Mouse (Mus musculus) hindbrain, embryonic 13.5 days (tissue): ENCODE data around the gene Rgsl1. TPM values are rescaled to one million over a fixed set of nuclear protein-coding genes. Genes with fewer than 3 reads are reported as not detected.

ENCODE experiments used
- ATAC-seq: fragments of 200-750 bp; cut with Nextera tagmentation; 2 replicates; pipeline ENCODE4 v1.8.0; 2017; ENCODE audit warnings: moderate TSS enrichment; ENCODE audit not compliant: low FRiP score
- H3K27ac ChIP-seq: fragments of 300-500 bp; sonication (generic); 2 replicates; pipeline ENCODE4 v1.5.1; 2015; ENCODE audit warnings: inconsistent platforms, mild to moderate bottlenecking, moderate library complexity
- H3K27me3 ChIP-seq: fragments of 300-500 bp; sonication (generic); 2 replicates; pipeline ENCODE4 v1.6.1; 2015; ENCODE audit warnings: mild to moderate bottlenecking, inconsistent platforms
- H3K36me3 ChIP-seq: fragments of 300-500 bp; sonication (generic); 2 replicates; pipeline ENCODE4 v1.6.1; 2015; ENCODE audit warnings: mild to moderate bottlenecking, inconsistent platforms
- H3K4me1 ChIP-seq: fragments of 300-500 bp; sonication (generic); replicated peaks from 2 replicates; pipeline ENCODE4 v1.6.1; 2015; ENCODE audit warnings: inconsistent platforms
- H3K4me2 ChIP-seq: fragments of 300-500 bp; sonication (generic); 2 replicates; pipeline ENCODE4 v1.6.1; 2015; ENCODE audit warnings: inconsistent platforms, mild to moderate bottlenecking, moderate library complexity
- H3K4me3 ChIP-seq: fragments of 300-500 bp; sonication (generic); 2 replicates; pipeline ENCODE4 v1.5.1; 2015; ENCODE audit warnings: mild to moderate bottlenecking, inconsistent platforms
- H3K9ac ChIP-seq: fragments of 300-500 bp; sonication (generic); 2 replicates; pipeline ENCODE4 v1.6.1; 2015; ENCODE audit warnings: mild to moderate bottlenecking, inconsistent platforms
- H3K9me3 ChIP-seq: fragments of 300-500 bp; sonication (generic); 2 replicates; pipeline ENCODE4 v1.6.1; 2016; ENCODE audit warnings: inconsistent platforms
- WGBS: fragments of 180-500 bp; shearing (Covaris S2); methylation state at CpG from one replicate; pipeline ENCODE4 v1.1.7; 2015; 5-methylcytosine and 5-hydroxymethylcytosine counted together
- polyA plus RNA-seq: library from polyadenylated mRNA; unstranded; fragments of >200 nt; fragmentation: Nextera tagmentation; extraction: Ambion mirVana; gene quantifications from 2 replicates; pipeline ENCODE4 v1.2.1, GENCODE M21; 2015

The Rgsl1 gene
- polyA plus RNA-seq, 1 experiment from 2014 or later: 0.26 TPM

GRCm38 (mm10) chr1:153830746-153831145, 13.2 kb downstream of the Rgsl1 start:
- no peaks in the 10 kb centered on the region for H3K36me3 ChIP-seq
- no peak overlapping the region for H3K9ac ChIP-seq
- H3K27ac ChIP-seq: no peak overlapping the region
- no peaks in the 10 kb centered on the region for H3K9me3 ChIP-seq
- ATAC-seq: no peak
- H3K27me3 ChIP-seq: no peaks in the 10 kb centered on the region
- no peaks in the 10 kb centered on the region for H3K4me1 ChIP-seq
- no peak overlapping the region for H3K4me2 ChIP-seq
- no peak overlapping the region for H3K4me3 ChIP-seq
- 84% methylated on average over 4 of the region's 4 CpGs for WGBS

GRCm38 (mm10) chr1:153820216-153820615, 23.7 kb downstream of the Rgsl1 start:
- 63% methylated on average over 3 of the region's 3 CpGs for WGBS
- ATAC-seq: no peak
- no peak overlapping the region for H3K9ac ChIP-seq
- H3K4me3 ChIP-seq: no peak overlapping the region
- 0 out of 2 replicates have a peak, but pooled peaks cover 6% of the 10 kb centered on the region for H3K9me3 ChIP-seq
- H3K4me1 ChIP-seq: no peaks in the 10 kb centered on the region
- H3K27ac ChIP-seq: no peak overlapping the region
- H3K27me3 ChIP-seq: no peaks in the 10 kb centered on the region
- no peaks in the 10 kb centered on the region for H3K36me3 ChIP-seq
- no peak overlapping the region for H3K4me2 ChIP-seq

GRCm38 (mm10) chr1:153814278-153814677, 29.7 kb downstream of the Rgsl1 start:
- H3K27me3 ChIP-seq: no peaks in the 10 kb centered on the region
- no peak overlapping the region for H3K9ac ChIP-seq
- H3K4me1 ChIP-seq: no peaks in the 10 kb centered on the region
- H3K36me3 ChIP-seq: no peaks in the 10 kb centered on the region
- no peak overlapping the region for H3K4me2 ChIP-seq
- 59% methylated on average over 2 of the region's 2 CpGs for WGBS
- H3K4me3 ChIP-seq: no peak overlapping the region
- no peak overlapping the region for H3K27ac ChIP-seq
- no peak for ATAC-seq
- H3K9me3 ChIP-seq: 0 out of 2 replicates have a peak, but pooled peaks cover 6% of the 10 kb centered on the region

- Histone ChIP-seq H3K27me3 (no peaks in the 10 kb centered on the region), H3K4me1 (no peaks in the 10 kb centered on the region), H3K4me3 (no peak overlapping the region), H3K4me2 (no peak overlapping the region), H3K9ac (no peak overlapping the region), H3K9me3 (no peaks in the 10 kb centered on the region), H3K27ac (no peak overlapping the region), H3K36me3 (no peaks in the 10 kb centered on the region)
- WGBS: 56% methylated on average over 13 of the region's 13 CpGs
- ATAC-seq: no peak
These were observed 36.5 kb downstream of the Rgsl1 start for GRCm38 (mm10) chr1:153807390-153807993.

GRCm38 (mm10) chr1:153803530-153803929, 40.4 kb downstream of the Rgsl1 start:
- no peak overlapping the region for H3K4me2 ChIP-seq
- H3K4me1 ChIP-seq: no peaks in the 10 kb centered on the region
- H3K4me3 ChIP-seq: no peak overlapping the region
- no peaks in the 10 kb centered on the region for H3K27me3 ChIP-seq
- no peaks in the 10 kb centered on the region for H3K9me3 ChIP-seq
- WGBS: 73% methylated on average over 8 of the region's 8 CpGs
- no peaks in the 10 kb centered on the region for H3K36me3 ChIP-seq
- H3K9ac ChIP-seq: no peak overlapping the region
- ATAC-seq: no peak
- no peak overlapping the region for H3K27ac ChIP-seq

GRCm38 (mm10) chr1:153802691-153803090, 41.3 kb downstream of the Rgsl1 start:
- WGBS: 89% methylated on average over 7 of the region's 7 CpGs

GRCm38 (mm10) chr1:153794241-153794640, 49.7 kb downstream of the Rgsl1 start:
- no peaks in the 10 kb centered on the region for H3K36me3 ChIP-seq
- H3K9ac ChIP-seq: no peak overlapping the region
- no peak overlapping the region for H3K4me2 ChIP-seq
- 81% methylated on average over 3 of the region's 3 CpGs for WGBS
- no peak overlapping the region for H3K4me3 ChIP-seq
- H3K4me1 ChIP-seq: no peaks in the 10 kb centered on the region
- no peaks in the 10 kb centered on the region for H3K9me3 ChIP-seq
- no peaks in the 10 kb centered on the region for H3K27me3 ChIP-seq
- H3K27ac ChIP-seq: no peak overlapping the region
- ATAC-seq: no peak

More at GRCm38 (mm10) chr1:153802691-153803090, 41.3 kb downstream of the Rgsl1 start:
- Histone ChIP-seq H3K4me2 (no peak overlapping the region), H3K9me3 (no peaks in the 10 kb centered on the region), H3K9ac (no peak overlapping the region), H3K4me3 (no peak overlapping the region), H3K4me1 (no peaks in the 10 kb centered on the region), H3K36me3 (no peaks in the 10 kb centered on the region), H3K27me3 (no peaks in the 10 kb centered on the region), H3K27ac (no peak overlapping the region)
- ATAC-seq: no peak

GRCm38 (mm10) chr1:153790708-153791107, 53.2 kb downstream of the Rgsl1 start:
- Histone ChIP-seq H3K4me3 (no peak overlapping the region), H3K4me2 (no peak overlapping the region), H3K36me3 (no peaks in the 10 kb centered on the region), H3K9ac (no peak overlapping the region), H3K27me3 (no peaks in the 10 kb centered on the region), H3K27ac (no peak overlapping the region), H3K4me1 (no peaks in the 10 kb centered on the region), H3K9me3 (no peaks in the 10 kb centered on the region)
- 57% methylated on average over 2 of the region's 2 CpGs for WGBS
- ATAC-seq: no peak

- Histone ChIP-seq H3K27ac (no peak overlapping the region), H3K9me3 (no peaks in the 10 kb centered on the region), H3K27me3 (no peaks in the 10 kb centered on the region), H3K9ac (no peak overlapping the region), H3K36me3 (no peaks in the 10 kb centered on the region), H3K4me1 (no peaks in the 10 kb centered on the region), H3K4me2 (no peak overlapping the region), H3K4me3 (no peak overlapping the region)
- 84% methylated on average over 4 of the region's 4 CpGs for WGBS
- ATAC-seq: no peak
These were observed 58.3 kb downstream of the Rgsl1 start for GRCm38 (mm10) chr1:153785608-153786007.

- ATAC-seq: no peak
- Histone ChIP-seq H3K4me2 (no peak overlapping the region), H3K27ac (no peak overlapping the region), H3K27me3 (no peaks in the 10 kb centered on the region), H3K9ac (no peak overlapping the region), H3K4me3 (no peak overlapping the region), H3K36me3 (no peaks in the 10 kb centered on the region), H3K4me1 (no peaks in the 10 kb centered on the region), H3K9me3 (no peaks in the 10 kb centered on the region)
- 60% methylated on average over 1 of the region's 1 CpGs for WGBS
These were observed 60.6 kb downstream of the Rgsl1 start for GRCm38 (mm10) chr1:153783339-153783738.

GRCm38 (mm10) chr1:153778205-153778604, 65.7 kb downstream of the Rgsl1 start:
- 91% methylated on average over 10 of the region's 10 CpGs for WGBS
- no peak overlapping the region for H3K4me2 ChIP-seq
- no peaks in the 10 kb centered on the region for H3K9me3 ChIP-seq
- H3K27ac ChIP-seq: no peak overlapping the region
- ATAC-seq: no peak
- H3K9ac ChIP-seq: no peak overlapping the region
- no peaks in the 10 kb centered on the region for H3K27me3 ChIP-seq
- no peaks in the 10 kb centered on the region for H3K4me1 ChIP-seq
- no peaks in the 10 kb centered on the region for H3K36me3 ChIP-seq
- H3K4me3 ChIP-seq: no peak overlapping the region

- 81% methylated on average over 7 of the region's 7 CpGs for WGBS
- no peak for ATAC-seq
- H3K9me3 ChIP-seq: no peaks in the 10 kb centered on the region
- H3K27me3 ChIP-seq: no peaks in the 10 kb centered on the region
- H3K36me3 ChIP-seq: no peaks in the 10 kb centered on the region
- H3K4me1 ChIP-seq: no peaks in the 10 kb centered on the region
- H3K4me3 ChIP-seq: no peak overlapping the region
- no peak overlapping the region for H3K9ac ChIP-seq
- H3K27ac ChIP-seq: no peak overlapping the region
- H3K4me2 ChIP-seq: no peak overlapping the region
These were observed 67.7 kb downstream of the Rgsl1 start for GRCm38 (mm10) chr1:153776257-153776656.

- H3K4me2 ChIP-seq: no peak overlapping the region
- H3K27ac ChIP-seq: no peak overlapping the region
- H3K9me3 ChIP-seq: no peaks in the 10 kb centered on the region
- no peaks in the 10 kb centered on the region for H3K4me1 ChIP-seq
- no peak overlapping the region for H3K4me3 ChIP-seq
- 94% methylated on average over 6 of the region's 6 CpGs for WGBS
- no peaks in the 10 kb centered on the region for H3K36me3 ChIP-seq
- H3K9ac ChIP-seq: no peak overlapping the region
- ATAC-seq: no peak
- no peaks in the 10 kb centered on the region for H3K27me3 ChIP-seq
These were observed 68.8 kb downstream of the Rgsl1 start for GRCm38 (mm10) chr1:153775174-153775573.
